Mouse (Mus musculus) layer of hippocampus, adult 11-12 months (tissue): ENCODE data around the gene Olfr743.
"Not testable (repeated sequence)": the region's sequence is repeated elsewhere in the genome, so short reads cannot be mapped to it uniquely, and the experiment has no call there.

Experiments used
- DNase-seq: peaks from one replicate; pipeline ENCODE4 v3.0.0; 2022; ENCODE audit warnings: low spot score

Olfr743 gene

GRCm38 (mm10) chr14:50521539-50521938, at the start of gene Olfr743:
TSS of gene Olfr743 (plus strand) at chr14:50521839.
- no peak for DNase-seq

DNA sequence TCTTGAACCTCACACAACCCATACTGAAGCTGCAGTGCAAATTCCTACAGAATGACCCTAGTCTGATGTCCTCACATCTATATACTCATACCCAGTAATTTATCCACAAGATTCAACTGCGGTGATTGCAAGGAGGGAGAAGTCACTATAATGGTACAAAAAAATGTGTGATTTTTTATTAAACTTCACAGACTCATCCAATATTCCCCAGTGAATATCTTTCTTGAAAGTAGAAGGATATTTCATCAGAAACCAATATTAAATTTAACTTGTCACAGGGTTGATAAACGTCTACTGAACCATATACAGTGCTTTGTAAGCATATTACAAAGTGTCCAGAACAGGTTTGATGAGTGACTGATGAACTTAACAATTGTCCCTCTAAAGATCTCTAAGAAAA, 49.2 kb upstream of the Olfr743 start, which contains the start of gene Olfr741:
Olfr741 (plus strand) TSS at position 301 of the 400 bp plus-strand sequence.
- DNase-seq = no peak

DNA sequence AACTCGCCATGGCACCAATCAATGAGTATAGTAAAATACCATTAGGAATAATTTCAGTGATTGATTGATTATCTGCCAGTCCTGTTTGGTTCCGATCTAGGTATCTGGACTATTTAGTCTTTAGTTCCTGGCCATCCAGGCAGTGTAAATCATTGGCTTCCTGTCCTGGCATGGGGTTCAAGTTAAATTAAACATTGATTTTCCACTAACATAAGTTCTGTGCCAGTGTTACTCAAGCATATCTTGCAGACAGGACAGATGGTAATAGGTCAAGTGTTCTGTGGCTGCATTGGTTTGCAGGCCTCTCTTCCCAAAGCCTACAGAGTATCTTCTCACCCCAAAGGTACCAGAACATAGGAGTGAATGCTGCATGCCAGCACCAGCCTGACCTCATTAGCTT, 43.2 kb upstream of the Olfr743 start:
- no peak for DNase-seq

DNA sequence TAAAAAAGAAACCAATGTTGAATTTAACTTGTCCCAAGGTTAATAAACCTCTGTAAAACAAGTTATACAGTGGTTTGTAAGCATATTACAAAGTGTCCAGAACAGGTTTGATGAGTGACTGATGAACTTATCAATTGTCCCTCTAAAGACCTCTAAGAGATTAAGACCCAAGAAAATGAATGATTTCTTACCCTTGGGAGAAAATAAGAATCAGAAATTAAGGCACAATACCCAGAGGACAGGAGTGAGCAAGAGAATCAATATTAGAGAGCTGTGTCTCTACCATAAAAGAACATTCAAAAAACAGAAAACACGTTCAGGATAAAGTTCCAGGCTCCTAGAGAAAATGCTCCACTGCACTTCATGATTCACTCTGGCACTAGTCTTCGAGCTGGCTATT, 18.3 kb upstream of the Olfr743 start, which contains the start of gene Olfr742:
Olfr742 (plus strand) TSS at position 301 of the 400 bp plus-strand sequence.
- DNase-seq = no peak

DNA sequence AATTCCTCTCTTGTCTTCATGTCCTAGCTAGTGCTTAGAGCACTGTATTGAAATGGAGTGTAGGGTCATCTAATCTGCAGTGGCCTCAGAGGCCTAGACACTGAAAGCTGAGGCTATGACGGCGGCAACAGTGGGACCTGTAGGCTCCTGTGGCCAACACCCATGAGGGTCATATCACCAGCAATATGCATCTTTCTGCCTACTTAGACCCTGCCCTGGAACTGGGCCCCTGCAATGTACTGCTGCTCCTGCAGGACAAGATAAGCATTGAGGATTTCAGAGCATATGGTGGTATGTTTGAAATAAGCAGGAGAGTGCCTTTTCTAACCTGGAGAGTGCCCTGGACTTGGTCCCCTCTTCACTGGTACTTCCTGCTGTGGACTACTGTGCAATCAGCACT, 31.1 kb downstream of the Olfr743 start:
- no peak for DNase-seq

- DNase-seq = not testable (repeated sequence)
Measured at GRCm38 (mm10) chr14:50573056-50573455, 51.4 kb downstream of the Olfr743 start.
